Mouse (Mus musculus): ENCODE results near the gene Selenoh. TPM values are rescaled to one million over a fixed set of nuclear protein-coding genes. Genes with fewer than 3 reads are reported as not detected.

Selenoh gene
- polyA plus RNA-seq, 1 experiment from 2014 or later, result 177 TPM

GRCm38 (mm10) chr2:84705295-84705694 lies 34.7 kb upstream of the Selenoh start:
- 94% methylated on average over 1 of the region's 1 CpGs for WGBS
- no peak for ATAC-seq
- H3K36me3 ChIP-seq (ENCODE audit: control insufficient read depth, insufficient read depth, low read length), result peaks cover 9% of the 10 kb centered on the region; the same call in 1 of the 2 replicates

GRCm38 (mm10) chr2:84704329-84704728 lies 33.8 kb upstream of the Selenoh start:
- Histone ChIP-seq H3K27ac (ENCODE audit: low read length) (no peak overlapping the region), H3K9ac (ENCODE audit: low read depth, low read length) (no peak overlapping the region), H3K4me3 (ENCODE audit: low read depth, low read length) (no peak overlapping the region), H3K4me1 (ENCODE audit: control insufficient read depth, insufficient read depth, low read length) (peaks cover 8% of the 10 kb centered on the region), H3K4me2 (ENCODE audit: low read length) (no peak overlapping the region), H3K9me3 (replicated peaks; ENCODE audit: control insufficient read depth, low read length, poor library complexity, severe bottlenecking) (no peaks in the 10 kb centered on the region), H3K27me3 (ENCODE audit: control insufficient read depth, insufficient read depth, low read depth, low read length) (no peaks in the 10 kb centered on the region), H3K36me3 (ENCODE audit: control insufficient read depth, insufficient read depth, low read length) (peaks cover 6% of the 10 kb centered on the region; the same call in 1 of the 2 replicates)
- WGBS, result 75% methylated on average over 5 of the region's 5 CpGs
- no peak for ATAC-seq

More at GRCm38 (mm10) chr2:84705295-84705694, 34.7 kb upstream of the Selenoh start:
- H3K4me1 ChIP-seq (ENCODE audit: control insufficient read depth, insufficient read depth, low read length), result peaks cover 12% of the 10 kb centered on the region
- H3K4me3 ChIP-seq (ENCODE audit: low read depth, low read length), result no peak overlapping the region
- no peaks in the 10 kb centered on the region for H3K9me3 ChIP-seq (replicated peaks; ENCODE audit: control insufficient read depth, low read length, poor library complexity, severe bottlenecking)
- no peak overlapping the region for H3K9ac ChIP-seq (ENCODE audit: low read depth, low read length)
- no peak overlapping the region for H3K4me2 ChIP-seq (ENCODE audit: low read length)
- H3K27ac ChIP-seq (ENCODE audit: low read length), result no peak overlapping the region
- H3K27me3 ChIP-seq (ENCODE audit: control insufficient read depth, insufficient read depth, low read depth, low read length), result no peaks in the 10 kb centered on the region

- Histone ChIP-seq H3K4me3 (ENCODE audit: low read depth, low read length) (no peak overlapping the region), H3K27me3 (ENCODE audit: control insufficient read depth, insufficient read depth, low read depth, low read length) (no peaks in the 10 kb centered on the region), H3K36me3 (ENCODE audit: control insufficient read depth, insufficient read depth, low read length) (peaks cover 6% of the 10 kb centered on the region; the same call in 1 of the 2 replicates), H3K4me2 (ENCODE audit: low read length) (no peak overlapping the region), H3K9me3 (replicated peaks; ENCODE audit: control insufficient read depth, low read length, poor library complexity, severe bottlenecking) (no peaks in the 10 kb centered on the region), H3K4me1 (ENCODE audit: control insufficient read depth, insufficient read depth, low read length) (peaks cover 3% of the 10 kb centered on the region; the same call in 1 of the 2 replicates), H3K27ac (ENCODE audit: low read length) (no peak overlapping the region), H3K9ac (ENCODE audit: low read depth, low read length) (no peak overlapping the region)
- no peak for ATAC-seq
- 100% methylated on average over 1 of the region's 1 CpGs for WGBS
These were observed 32.9 kb upstream of the Selenoh start for GRCm38 (mm10) chr2:84703497-84703896.

DNA sequence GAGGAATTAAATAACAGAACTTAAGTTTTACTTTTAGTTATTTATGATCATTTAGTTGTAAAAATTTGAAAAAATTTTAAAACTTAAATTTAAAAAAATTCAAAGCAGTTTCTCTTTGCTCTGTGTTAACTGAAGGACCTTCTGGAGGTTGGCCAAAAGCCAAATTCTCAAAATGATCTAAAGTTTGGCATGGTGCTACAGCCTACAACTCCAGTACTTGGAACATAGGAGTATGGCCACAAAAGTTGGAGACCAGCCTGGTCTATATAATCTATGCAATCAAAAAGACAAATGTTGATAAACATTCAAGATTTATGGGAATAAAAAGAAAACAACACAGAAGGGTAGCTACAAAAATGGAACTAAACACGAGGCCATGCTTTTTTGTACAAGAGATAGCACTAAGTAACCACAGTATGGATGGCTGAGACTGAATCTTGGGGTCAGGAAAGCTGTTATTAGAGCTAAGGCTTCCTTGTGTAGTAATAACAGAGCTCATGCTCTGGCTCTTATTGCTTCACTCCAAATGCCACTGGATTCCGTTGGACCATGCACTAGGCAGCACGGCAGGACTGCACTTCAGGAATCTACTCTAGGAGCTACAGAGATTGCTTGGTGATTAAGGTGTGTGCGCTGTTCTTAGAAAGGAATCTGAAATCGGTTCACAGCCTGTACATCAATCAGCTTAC lies 24.6 kb upstream of the Selenoh start:
- Histone ChIP-seq H3K4me3 (ENCODE audit: low read depth, low read length) (no peak overlapping the region), H3K9ac (ENCODE audit: low read depth, low read length) (no peak overlapping the region), H3K27me3 (ENCODE audit: control insufficient read depth, insufficient read depth, low read depth, low read length) (no peaks in the 10 kb centered on the region), H3K4me2 (ENCODE audit: low read length) (no peak overlapping the region), H3K9me3 (replicated peaks; ENCODE audit: control insufficient read depth, low read length, poor library complexity, severe bottlenecking) (no peaks in the 10 kb centered on the region), H3K36me3 (ENCODE audit: control insufficient read depth, insufficient read depth, low read length) (peaks cover 25% of the 10 kb centered on the region), H3K4me1 (ENCODE audit: control insufficient read depth, insufficient read depth, low read length) (no peaks in the 10 kb centered on the region), H3K27ac (ENCODE audit: low read length) (no peak overlapping the region)
- 94% methylated on average over 5 of the region's 5 CpGs for WGBS
- ATAC-seq, result no peak

GRCm38 (mm10) chr2:84690050-84690449 lies 19.5 kb upstream of the Selenoh start:
- 91% methylated on average over 12 of the region's 12 CpGs for WGBS
- no peaks in the 10 kb centered on the region for H3K9me3 ChIP-seq (replicated peaks; ENCODE audit: control insufficient read depth, low read length, poor library complexity, severe bottlenecking)
- H3K4me1 ChIP-seq (ENCODE audit: control insufficient read depth, insufficient read depth, low read length), result no peaks in the 10 kb centered on the region
- H3K36me3 ChIP-seq (ENCODE audit: control insufficient read depth, insufficient read depth, low read length), result peaks cover 43% of the 10 kb centered on the region
- no peak overlapping the region for H3K27ac ChIP-seq (ENCODE audit: low read length)
- no peak overlapping the region for H3K9ac ChIP-seq (ENCODE audit: low read depth, low read length)
- peak; percentile 37; the same call in 1 of the 2 replicates for ATAC-seq
- no peak overlapping the region for H3K4me2 ChIP-seq (ENCODE audit: low read length)
- H3K27me3 ChIP-seq (ENCODE audit: control insufficient read depth, insufficient read depth, low read depth, low read length), result no peaks in the 10 kb centered on the region
- H3K4me3 ChIP-seq (ENCODE audit: low read depth, low read length), result no peak overlapping the region

DNA sequence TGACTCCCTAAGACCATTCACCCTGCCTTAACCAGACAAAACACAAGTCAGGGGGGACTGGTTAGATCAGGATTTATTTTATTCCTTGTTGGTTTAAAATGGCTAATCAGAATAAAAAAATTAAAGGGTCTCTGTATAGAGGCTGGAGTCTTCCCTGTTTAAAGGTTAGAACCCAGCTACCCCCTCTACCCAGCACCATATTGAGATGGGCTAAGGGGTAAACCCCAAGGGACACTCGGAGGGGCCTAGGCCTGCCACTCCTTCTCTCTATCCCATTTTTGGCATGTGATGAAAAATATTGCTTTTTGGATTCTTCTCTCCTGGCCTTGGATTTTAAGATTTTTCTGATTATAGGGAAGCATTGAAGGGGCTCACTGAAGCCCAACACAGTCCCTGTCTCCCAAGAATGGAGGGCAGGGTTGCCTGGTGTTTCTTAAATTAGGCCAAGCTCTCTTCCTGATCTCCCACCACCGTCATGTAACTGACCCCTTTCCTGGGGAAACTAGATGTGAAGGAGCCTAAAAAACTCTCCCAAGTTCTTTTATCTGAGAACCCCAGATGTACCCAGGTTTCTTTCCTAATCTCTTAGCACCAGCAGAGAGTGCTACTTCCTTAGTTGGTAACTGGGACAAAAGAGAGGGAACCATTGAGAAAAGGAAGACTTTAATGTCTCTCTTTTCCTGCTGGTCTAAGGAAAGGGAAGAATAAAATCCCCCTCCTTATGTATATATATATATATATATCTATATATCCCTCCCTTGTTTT lies 17.7 kb upstream of the Selenoh start:
- no peak overlapping the region for H3K4me3 ChIP-seq (ENCODE audit: low read depth, low read length)
- no peaks in the 10 kb centered on the region for H3K4me1 ChIP-seq (ENCODE audit: control insufficient read depth, insufficient read depth, low read length)
- 81% methylated on average over 2 of the region's 2 CpGs for WGBS
- no peak overlapping the region for H3K9ac ChIP-seq (ENCODE audit: low read depth, low read length)
- H3K9me3 ChIP-seq (replicated peaks; ENCODE audit: control insufficient read depth, low read length, poor library complexity, severe bottlenecking), result no peaks in the 10 kb centered on the region
- peaks cover 36% of the 10 kb centered on the region for H3K36me3 ChIP-seq (ENCODE audit: control insufficient read depth, insufficient read depth, low read length)
- no peaks in the 10 kb centered on the region for H3K27me3 ChIP-seq (ENCODE audit: control insufficient read depth, insufficient read depth, low read depth, low read length)
- no peak for ATAC-seq
- no peak overlapping the region for H3K27ac ChIP-seq (ENCODE audit: low read length)
- H3K4me2 ChIP-seq (ENCODE audit: low read length), result no peak overlapping the region

- H3K27ac ChIP-seq (ENCODE audit: low read length), result no peak overlapping the region
- 91% methylated on average over 6 of the region's 6 CpGs for WGBS
- no peaks in the 10 kb centered on the region for H3K27me3 ChIP-seq (ENCODE audit: control insufficient read depth, insufficient read depth, low read depth, low read length)
- H3K4me1 ChIP-seq (ENCODE audit: control insufficient read depth, insufficient read depth, low read length), result peaks cover 9% of the 10 kb centered on the region
- H3K9ac ChIP-seq (ENCODE audit: low read depth, low read length), result no peak overlapping the region
- H3K4me2 ChIP-seq (ENCODE audit: low read length), result no peak overlapping the region
- H3K36me3 ChIP-seq (ENCODE audit: control insufficient read depth, insufficient read depth, low read length), result peaks cover 6% of the 10 kb centered on the region
- ATAC-seq, result no peak
- H3K4me3 ChIP-seq (ENCODE audit: low read depth, low read length), result no peak overlapping the region
- no peaks in the 10 kb centered on the region for H3K9me3 ChIP-seq (replicated peaks; ENCODE audit: control insufficient read depth, low read length, poor library complexity, severe bottlenecking)
These were observed 12.1 kb upstream of the Selenoh start for GRCm38 (mm10) chr2:84682605-84683183.

DNA sequence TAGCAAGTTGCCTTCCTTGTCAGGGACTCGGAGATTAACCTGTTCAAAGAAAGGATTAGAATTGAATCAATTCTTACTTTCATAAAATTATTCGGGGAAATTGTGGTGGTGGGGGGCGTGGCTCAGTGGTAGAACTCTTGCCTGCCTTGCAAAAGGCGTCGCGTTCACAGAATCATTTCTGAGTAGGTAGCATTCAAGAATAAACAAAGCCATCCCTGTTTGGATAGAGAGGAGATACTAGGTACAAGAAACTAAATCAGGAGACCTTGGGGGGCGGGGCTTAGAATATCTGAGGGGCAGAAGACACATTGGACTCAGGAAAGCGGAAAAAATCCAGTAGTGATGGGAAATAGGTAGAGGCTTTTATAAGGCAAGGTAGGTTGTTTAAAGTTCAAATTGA lies 8.4 kb upstream of the Selenoh start, which contains the start of gene Tmx2:
Tmx2 (minus strand) TSS at position 125 of the 400 bp plus-strand sequence.
- H3K4me3 ChIP-seq (ENCODE audit: low read depth, low read length), result peak within 1 kb of the TSS; percentile 98
- ATAC-seq, result no peak
- peak within 1 kb of the TSS; percentile 75 for H3K27ac ChIP-seq (ENCODE audit: low read length)
- peak within 1 kb of the TSS; percentile 83 for H3K9ac ChIP-seq (ENCODE audit: low read depth, low read length)
- no peaks in the 10 kb centered on the region for H3K27me3 ChIP-seq (ENCODE audit: control insufficient read depth, insufficient read depth, low read depth, low read length)
- no peaks in the 10 kb centered on the region; the same call in 1 of the 2 replicates for H3K36me3 ChIP-seq (ENCODE audit: control insufficient read depth, insufficient read depth, low read length)
- peak within 1 kb of the TSS; percentile 65 for H3K4me2 ChIP-seq (ENCODE audit: low read length)
- 18% methylated on average over 8 of the region's 8 CpGs for WGBS
- H3K9me3 ChIP-seq (replicated peaks; ENCODE audit: control insufficient read depth, low read length, poor library complexity, severe bottlenecking), result no peaks in the 10 kb centered on the region
- H3K4me1 ChIP-seq (ENCODE audit: control insufficient read depth, insufficient read depth, low read length), result peaks cover 21% of the 10 kb centered on the region

Data from midbrain, embryonic 16.5 days (tissue).